Mouse (Mus musculus): ENCODE measurements around the gene Ubr2.

The Ubr2 gene

GRCm38 (mm10) chr17:46885218-46885909 lies 125.0 kb downstream of the Ubr2 start:
- ATAC-seq (ENCODE audit: insufficient number of reproducible peaks, low FRiP score, low TSS enrichment), result no peak

DNA sequence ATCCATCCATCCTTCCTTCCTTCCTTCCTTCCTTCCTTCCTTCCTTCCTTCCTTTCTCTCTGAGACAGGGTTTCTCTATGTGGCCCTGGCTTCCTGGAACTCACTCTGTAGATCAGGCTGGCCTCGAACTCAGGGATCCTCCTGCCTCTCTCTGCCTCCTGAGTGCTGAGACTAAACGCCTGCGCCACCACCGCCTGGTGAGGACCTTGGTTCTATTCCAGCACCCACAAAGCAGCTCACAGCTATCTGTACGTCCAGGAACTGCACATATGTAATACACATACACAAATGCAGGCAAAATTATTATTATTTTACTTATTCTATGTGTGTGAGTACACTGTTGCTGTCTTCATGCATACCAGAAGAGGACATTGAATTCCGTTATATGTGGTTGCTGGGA lies 125.6 kb downstream of the Ubr2 start:
- ATAC-seq (ENCODE audit: insufficient number of reproducible peaks, low FRiP score, low TSS enrichment), result no peak

DNA sequence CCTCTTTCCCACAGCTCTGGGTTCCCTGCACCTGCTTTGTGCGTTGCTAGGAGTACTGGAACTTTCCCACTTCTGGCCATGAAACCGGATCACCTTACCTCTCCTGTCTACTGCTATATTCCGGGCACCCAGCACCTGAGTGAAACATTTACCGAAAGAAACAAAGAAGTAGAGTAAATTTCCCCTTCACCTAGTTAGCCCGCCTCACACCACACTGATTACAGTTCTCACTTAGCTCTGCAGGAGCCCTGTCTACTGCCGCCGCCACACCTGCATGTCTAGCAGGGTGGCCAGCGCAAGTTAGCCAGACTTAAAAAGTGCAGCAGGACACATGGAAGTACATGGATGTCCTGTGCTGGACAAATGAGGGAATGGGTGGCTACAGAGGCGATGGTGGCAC lies 127.2 kb downstream of the Ubr2 start:
- no peak for ATAC-seq (ENCODE audit: insufficient number of reproducible peaks, low FRiP score, low TSS enrichment)

- no peak for ATAC-seq (ENCODE audit: insufficient number of reproducible peaks, low FRiP score, low TSS enrichment)
These were observed 128.6 kb downstream of the Ubr2 start for GRCm38 (mm10) chr17:46881728-46882127.

DNA sequence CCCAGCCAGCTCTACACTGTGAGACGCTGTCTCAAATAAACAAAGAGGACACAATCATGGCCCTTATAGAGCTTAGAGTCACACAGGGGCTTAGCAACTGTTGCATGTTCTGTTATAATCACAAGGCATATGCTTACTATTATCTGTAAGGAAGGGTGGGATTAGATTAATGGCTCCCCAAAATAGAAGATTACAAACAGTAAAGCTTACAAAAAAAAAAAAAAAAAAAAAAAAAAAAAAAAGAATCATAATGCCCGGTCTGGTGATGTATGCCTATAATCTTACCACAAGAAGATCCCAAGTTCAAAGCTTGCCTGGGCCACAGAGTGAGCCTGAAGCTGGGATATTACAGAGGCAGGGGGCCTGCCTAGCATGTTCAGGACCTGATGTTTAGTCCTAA lies 130.0 kb downstream of the Ubr2 start:
- ATAC-seq (ENCODE audit: insufficient number of reproducible peaks, low FRiP score, low TSS enrichment), result no peak

- ATAC-seq (ENCODE audit: insufficient number of reproducible peaks, low FRiP score, low TSS enrichment), result no peak
These were observed 130.5 kb downstream of the Ubr2 start for GRCm38 (mm10) chr17:46879841-46880311.

Data from cerebellum, adult (tissue).